Mouse (Mus musculus) liver, embryonic 16.5 days (tissue): ENCODE measurements around the gene Ccdc107. TPM values are rescaled to one million over a fixed set of nuclear protein-coding genes. Genes with fewer than 3 reads are reported as not detected.
A peak's percentile ranks its signal among the peaks of the same experiment; 100 is the strongest.

Experiments
- ATAC-seq: fragments of 200-750 bp; cut with Nextera tagmentation; 2 replicates; pipeline ENCODE4 v1.8.0; 2017; ENCODE audit warnings: low read depth, mild to moderate bottlenecking, moderate number of reproducible peaks, moderate library complexity
- H3K27ac ChIP-seq: fragments of 300-500 bp; sonication (generic); 2 replicates; pipeline ENCODE4 v1.5.1; 2014; ENCODE audit warnings: mild to moderate bottlenecking, low read length
- H3K27me3 ChIP-seq: fragments of 300-500 bp; sonication (generic); 2 replicates; pipeline ENCODE4 v1.6.1; 2014; ENCODE audit warnings: low read depth, low read length, mixed read lengths; ENCODE audit not compliant: control insufficient read depth, insufficient read depth
- H3K36me3 ChIP-seq: fragments of 300-500 bp; sonication (generic); 2 replicates; pipeline ENCODE4 v1.6.1; 2014; ENCODE audit warnings: mild to moderate bottlenecking; ENCODE audit not compliant: control insufficient read depth, insufficient read depth
- H3K4me1 ChIP-seq: fragments of 300-500 bp; sonication (generic); 2 replicates; pipeline ENCODE4 v1.6.1; 2014; ENCODE audit warnings: low read depth, low read length, mixed read lengths; ENCODE audit not compliant: control insufficient read depth
- H3K4me2 ChIP-seq: fragments of 300-500 bp; sonication (generic); 2 replicates; pipeline ENCODE4 v1.6.1; 2014; ENCODE audit warnings: low read depth, low read length, mixed read lengths
- H3K4me3 ChIP-seq: fragments of 300-500 bp; sonication (generic); 2 replicates; pipeline ENCODE4 v1.5.1; 2014; ENCODE audit warnings: low read depth, mild to moderate bottlenecking, low read length
- H3K9ac ChIP-seq: fragments of 300-500 bp; sonication (generic); 2 replicates; pipeline ENCODE4 v1.6.1; 2014; ENCODE audit warnings: low read depth, low read length
- H3K9me3 ChIP-seq: fragments of 300-500 bp; sonication (generic); replicated peaks from 2 replicates; pipeline ENCODE4 v1.6.1; 2016; ENCODE audit warnings: low read length; ENCODE audit not compliant: control insufficient read depth
- WGBS: fragments of 180-500 bp; shearing (Covaris S2); extraction: QIAGEN DNeasy Blood & Tissue Kit; methylation state at CpG from one replicate; pipeline ENCODE4 v1.1.7; 2014; ENCODE audit not compliant: insufficient replicate concordance; 5-methylcytosine and 5-hydroxymethylcytosine counted together
- polyA plus RNA-seq: library from polyadenylated mRNA; unstranded; fragments of >200 nt; fragmentation: Nextera tagmentation; extraction: Ambion mirVana; gene quantifications from 2 replicates; pipeline ENCODE4 v1.2.1, GENCODE M21; 2015

Gene Ccdc107
- polyA plus RNA-seq, 1 experiment from 2014 or later: 35.2 TPM

DNA sequence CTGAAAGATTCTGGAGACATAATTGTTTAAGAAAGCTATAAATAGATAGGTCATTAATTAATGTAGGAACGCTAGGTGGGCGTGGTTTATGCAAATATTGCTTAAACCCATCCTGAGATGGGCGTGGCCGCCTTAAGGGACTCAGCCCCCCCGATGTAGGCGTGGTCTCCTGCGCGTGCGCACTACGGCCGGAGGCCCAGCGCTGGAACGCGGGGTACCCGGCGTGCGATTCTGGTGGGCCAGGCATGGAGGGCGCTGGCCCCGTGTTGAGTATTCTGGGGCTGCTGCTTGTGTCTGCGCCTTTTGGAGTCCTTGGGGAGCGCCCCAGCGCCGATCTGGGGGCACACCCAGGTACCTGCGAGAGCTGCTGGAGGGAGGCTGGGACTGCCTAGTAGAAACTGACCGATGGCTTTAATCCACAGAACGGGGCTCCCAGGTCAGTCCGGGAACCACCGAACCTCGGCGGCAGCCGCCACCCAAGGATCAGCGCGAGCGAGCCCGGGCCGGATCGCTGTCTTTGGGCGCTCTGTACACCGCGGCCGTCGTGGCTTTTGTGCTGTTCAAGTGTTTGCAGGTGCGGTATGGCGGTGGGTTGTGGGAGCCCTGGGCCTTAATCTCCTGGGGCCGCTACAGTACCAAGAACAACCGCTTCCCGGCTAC lies 616 bp downstream of the Ccdc107 start:
- peaks cover 24% of the 10 kb centered on the region for H3K36me3 ChIP-seq
- no peaks in the 10 kb centered on the region for H3K27me3 ChIP-seq
- no peaks in the 10 kb centered on the region for H3K9me3 ChIP-seq
- WGBS: under 1% methylated on average over 47 of the region's 47 CpGs
- H3K4me3 ChIP-seq: peak overlapping the region; percentile 89
- H3K27ac ChIP-seq: peak overlapping the region; percentile 85
- H3K4me2 ChIP-seq: peak overlapping the region; percentile 93
- peak; percentile 78 for ATAC-seq
- H3K4me1 ChIP-seq: peaks cover 41% of the 10 kb centered on the region
- peak overlapping the region; percentile 89 for H3K9ac ChIP-seq

DNA sequence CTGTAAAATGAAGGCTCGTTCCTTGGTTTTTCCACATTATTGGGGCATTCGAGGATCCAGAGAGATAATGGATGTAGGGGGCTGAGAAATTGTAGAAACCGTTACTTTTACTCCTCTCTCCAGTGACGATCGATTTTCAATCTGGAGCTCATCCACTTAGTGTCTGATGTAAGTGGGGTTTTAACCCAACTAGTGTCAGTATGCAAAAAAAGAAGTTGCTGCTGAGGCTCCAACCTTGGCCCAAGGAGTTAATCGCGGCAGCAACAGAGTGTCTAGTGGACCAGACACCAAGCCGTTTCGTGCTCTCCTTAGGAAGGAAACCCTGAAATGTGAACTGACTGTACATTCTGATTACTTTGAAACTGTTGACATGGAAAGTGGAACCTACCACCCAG lies 1.1 kb downstream of the Ccdc107 start:
- Histone ChIP-seq H3K9me3 (no peaks in the 10 kb centered on the region), H3K4me2 (peak overlapping the region; percentile 93), H3K27me3 (no peaks in the 10 kb centered on the region), H3K27ac (peak overlapping the region; percentile 85), H3K4me1 (peaks cover 47% of the 10 kb centered on the region), H3K4me3 (peak overlapping the region; percentile 89), H3K9ac (peak overlapping the region; percentile 89), H3K36me3 (peaks cover 24% of the 10 kb centered on the region)
- ATAC-seq: no peak
- 2% methylated on average over 9 of the region's 9 CpGs for WGBS

DNA sequence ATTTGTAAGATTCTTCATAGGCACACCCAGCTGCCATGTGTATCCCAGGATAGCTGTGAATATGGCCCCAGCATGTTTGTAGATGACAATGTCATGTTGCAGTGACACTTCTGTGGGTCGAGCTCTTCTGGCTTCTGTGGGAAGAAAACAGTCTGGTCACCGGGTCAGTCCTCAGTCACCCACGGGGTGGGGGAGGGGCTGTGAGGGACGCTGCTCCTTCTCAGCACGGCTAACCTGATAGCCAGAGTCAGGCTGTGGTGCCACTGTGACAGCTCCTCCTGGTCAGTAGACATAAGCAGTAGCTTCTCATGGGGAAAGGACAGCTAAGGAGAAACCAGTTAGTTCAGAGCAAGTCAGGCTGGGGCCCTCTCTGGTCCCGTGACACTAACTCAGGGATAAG lies 3.9 kb downstream of the Ccdc107 start:
- Histone ChIP-seq H3K4me2 (no peak overlapping the region), H3K9me3 (no peaks in the 10 kb centered on the region), H3K27me3 (no peaks in the 10 kb centered on the region), H3K4me3 (no peak overlapping the region), H3K36me3 (peaks cover 24% of the 10 kb centered on the region), H3K9ac (no peak overlapping the region), H3K4me1 (peaks cover 45% of the 10 kb centered on the region), H3K27ac (no peak overlapping the region)
- ATAC-seq: no peak
- 62% methylated on average over 6 of the region's 6 CpGs for WGBS

DNA sequence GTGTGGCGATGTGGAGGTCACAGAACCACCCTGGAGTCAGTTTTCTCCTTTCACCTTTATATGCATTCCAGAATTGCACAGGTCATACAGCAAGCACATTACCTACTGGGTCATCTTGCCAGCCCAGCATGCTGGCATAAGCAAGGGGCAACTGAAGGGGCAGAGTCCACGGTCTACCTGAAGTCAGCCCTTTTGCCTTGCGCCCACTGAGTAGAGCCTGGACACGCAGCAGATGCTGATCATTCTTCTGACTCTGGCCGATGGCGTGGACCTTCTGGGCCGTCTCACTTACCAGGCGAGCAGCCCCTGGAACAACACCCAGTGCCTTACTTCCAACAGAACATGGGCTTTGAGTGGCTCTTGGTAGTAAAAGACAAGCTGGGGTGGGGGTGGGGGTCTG lies 4.7 kb downstream of the Ccdc107 start:
- Histone ChIP-seq H3K27ac (no peak overlapping the region), H3K9ac (no peak overlapping the region; the same call in 1 of the 2 replicates), H3K4me2 (0 out of 2 replicates have a peak overlapping the region, but pooled peaks have one; percentile 85), H3K36me3 (peaks cover 24% of the 10 kb centered on the region), H3K27me3 (no peaks in the 10 kb centered on the region), H3K9me3 (no peaks in the 10 kb centered on the region), H3K4me3 (peak overlapping the region; percentile 83), H3K4me1 (peaks cover 42% of the 10 kb centered on the region)
- 91% methylated on average over 8 of the region's 8 CpGs for WGBS
- no peak for ATAC-seq

DNA sequence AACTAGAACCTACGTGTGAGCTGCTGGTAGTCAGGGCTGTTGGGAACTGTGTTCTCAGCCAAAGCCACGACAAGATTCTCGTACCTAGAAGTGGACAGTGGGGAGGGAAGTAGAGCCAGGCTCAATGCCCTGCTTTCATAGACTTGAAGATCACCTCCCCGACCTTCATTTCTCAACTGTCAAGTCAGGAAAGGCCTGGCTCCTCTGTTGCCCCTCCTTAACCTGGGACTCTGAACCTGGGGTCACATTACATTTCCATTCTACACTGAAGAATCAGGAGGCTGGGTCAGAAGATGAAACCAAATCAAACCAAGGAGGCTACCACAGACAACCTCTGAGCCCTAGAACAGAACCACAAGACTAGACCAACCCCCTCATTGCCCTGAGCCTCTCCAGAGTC lies 5.2 kb downstream of the Ccdc107 start:
- ATAC-seq: no peak
- 64% methylated on average over 4 of the region's 4 CpGs for WGBS
- Histone ChIP-seq H3K9me3 (no peaks in the 10 kb centered on the region), H3K27ac (no peak overlapping the region), H3K36me3 (peaks cover 24% of the 10 kb centered on the region), H3K4me1 (peaks cover 42% of the 10 kb centered on the region), H3K4me2 (peak overlapping the region; percentile 85), H3K4me3 (peak overlapping the region; percentile 83), H3K9ac (peak overlapping the region; percentile 88), H3K27me3 (no peaks in the 10 kb centered on the region)

DNA sequence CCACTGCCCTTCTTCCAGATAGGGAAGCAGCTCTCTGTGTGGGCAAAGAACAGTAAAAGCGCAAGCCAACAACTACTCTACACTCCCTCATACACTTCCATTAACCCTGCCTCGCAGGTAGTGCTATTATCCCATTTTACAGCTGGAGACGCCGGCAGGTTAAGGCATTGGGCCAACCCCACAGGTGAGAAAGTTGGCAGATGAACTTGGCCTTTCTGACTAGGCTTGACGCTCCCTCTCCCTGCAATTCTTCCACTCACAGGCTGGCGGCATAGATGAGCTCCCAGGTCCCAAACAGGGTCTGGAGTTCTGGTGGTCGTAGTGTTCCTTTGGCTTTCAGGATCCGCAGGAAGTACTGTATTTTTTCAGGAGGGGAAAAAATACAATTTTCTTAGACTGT lies 6.3 kb downstream of the Ccdc107 start:
- H3K9me3 ChIP-seq: no peaks in the 10 kb centered on the region
- H3K36me3 ChIP-seq: peaks cover 24% of the 10 kb centered on the region
- ATAC-seq: peak; percentile 58
- H3K4me3 ChIP-seq: peak overlapping the region; percentile 83
- peak overlapping the region; percentile 85 for H3K4me2 ChIP-seq
- WGBS: 6% methylated on average over 8 of the region's 8 CpGs
- peaks cover 38% of the 10 kb centered on the region for H3K4me1 ChIP-seq
- peak overlapping the region; percentile 75 for H3K27ac ChIP-seq
- peak overlapping the region; percentile 88 for H3K9ac ChIP-seq
- H3K27me3 ChIP-seq: no peaks in the 10 kb centered on the region

DNA sequence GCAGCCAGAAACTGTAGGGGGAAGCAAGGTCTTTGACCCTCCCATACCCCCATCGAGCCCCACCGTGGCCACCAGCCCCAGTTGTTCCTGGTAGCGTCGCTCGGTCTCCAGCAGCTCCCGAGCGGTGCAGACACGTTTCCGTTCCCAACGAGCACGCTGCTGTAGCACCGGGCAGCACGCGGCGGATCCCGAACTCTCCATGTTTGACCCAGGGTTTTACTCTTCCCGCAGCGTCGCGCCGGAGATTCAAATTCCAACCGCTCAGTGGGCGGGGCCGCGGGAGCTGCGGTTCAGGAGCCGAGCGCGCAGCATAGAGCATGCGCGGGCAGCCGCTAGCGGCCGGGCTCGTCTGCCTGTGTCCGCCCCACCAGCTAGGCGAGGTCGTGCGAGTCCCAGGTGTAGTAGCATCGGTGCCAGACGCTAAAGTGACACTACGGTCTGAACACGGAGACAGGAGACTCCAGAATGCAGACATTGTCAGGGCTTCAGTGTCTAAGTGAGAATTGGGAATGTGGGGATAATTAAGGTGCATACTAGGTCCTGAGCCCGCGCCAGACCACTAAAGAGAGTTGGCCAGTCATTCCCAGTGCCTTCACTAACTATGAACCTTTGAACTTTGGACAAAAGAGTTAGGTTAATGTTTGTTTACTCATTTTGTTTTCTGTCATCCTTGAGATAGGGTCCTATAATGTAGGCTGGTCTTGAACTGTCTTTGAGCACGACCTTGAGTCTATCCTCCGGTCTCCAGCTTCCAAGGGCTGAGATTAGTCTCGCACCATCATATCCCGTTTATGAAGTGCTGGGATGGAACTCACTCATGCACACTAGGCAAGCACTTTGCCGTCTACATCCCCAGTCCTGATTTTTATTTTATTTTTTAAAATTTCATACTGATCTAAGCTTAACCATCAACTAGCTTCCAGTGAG lies 7.0 kb downstream of the Ccdc107 start, which contains the start of gene Arhgef39:
Gene Arhgef39 (minus strand): TSS at position 289 of the 927 bp plus-strand sequence.
- H3K27ac ChIP-seq: peak within 1 kb of the TSS; percentile 75
- H3K4me1 ChIP-seq: peaks cover 33% of the 10 kb centered on the region
- 7% methylated on average over 50 of the region's 50 CpGs for WGBS

DNA sequence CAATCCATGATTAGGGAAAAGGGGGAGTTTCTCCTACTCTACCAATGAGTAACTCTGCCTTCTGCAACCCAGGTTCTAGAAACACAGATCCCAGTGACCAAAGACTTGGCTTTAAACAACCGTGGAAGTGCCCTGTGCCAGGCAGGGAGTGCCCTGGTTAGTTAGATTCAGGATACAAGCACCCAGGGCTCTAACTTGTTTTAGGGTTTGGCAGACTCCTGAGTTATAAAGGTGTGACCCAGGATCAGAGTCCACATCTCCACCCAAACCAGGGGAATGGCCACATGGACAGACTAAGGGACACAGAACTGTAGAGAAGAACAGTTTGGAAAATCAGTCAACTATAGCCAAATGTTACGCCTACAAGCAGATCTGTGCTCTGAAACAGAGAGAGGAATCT lies 10.3 kb downstream of the Ccdc107 start:
- H3K4me3 ChIP-seq: no peak overlapping the region
- H3K9me3 ChIP-seq: no peaks in the 10 kb centered on the region
- no peak overlapping the region for H3K4me2 ChIP-seq
- H3K27me3 ChIP-seq: no peaks in the 10 kb centered on the region
- H3K36me3 ChIP-seq: no peaks in the 10 kb centered on the region
- ATAC-seq: no peak
- peaks cover 19% of the 10 kb centered on the region for H3K4me1 ChIP-seq
- H3K9ac ChIP-seq: no peak overlapping the region
- no peak overlapping the region for H3K27ac ChIP-seq
- WGBS: 72% methylated on average over 2 of the region's 2 CpGs

More for the DNA sequence above, 7.0 kb downstream of the Ccdc107 start, which contains the start of gene Arhgef39:
- peak; percentile 95 for ATAC-seq
- peak within 1 kb of the TSS; percentile 85 for H3K4me2 ChIP-seq
- no peaks in the 10 kb centered on the region for H3K27me3 ChIP-seq
- peaks cover 24% of the 10 kb centered on the region for H3K36me3 ChIP-seq
- peak within 1 kb of the TSS; percentile 88 for H3K9ac ChIP-seq
- peak within 1 kb of the TSS; percentile 83 for H3K4me3 ChIP-seq
- H3K9me3 ChIP-seq: no peaks in the 10 kb centered on the region
